Mouse (Mus musculus) layer of hippocampus, adult 2 months (tissue): Measurements from ENCODE around the gene Ppif. TPM values are rescaled to one million over a fixed set of nuclear protein-coding genes. Genes with fewer than 3 reads are reported as not detected.

Source experiments
- DNase-seq, 2 experiments: peaks; one replicate each; pipeline ENCODE4 v3.0.0; 2022; ENCODE audit warnings: low spot score in 2 of 2
- H3K27ac ChIP-seq: fragments of 200-600 bp; 2 replicates; pipeline ENCODE4 v1.8.1; 2022
- H3K4me3 ChIP-seq: fragments of 200-600 bp; 2 replicates; pipeline ENCODE4 v1.8.1; 2022; ENCODE audit warnings: mild to moderate bottlenecking
- CTCF ChIP-seq: fragments of 200-600 bp; conservative IDR thresholded peaks from 2 replicates; pipeline ENCODE4 v1.8.1; 2022; ENCODE audit warnings: antibody characterized with exemption, mild to moderate bottlenecking, moderate library complexity
- total RNA-seq, 2 experiments: library from RNA; stranded (reverse); gene quantifications; 2 replicates each; pipeline ENCODE4 v1.2.3; 2021

Ppif gene
- total RNA-seq, 2 experiments from 2014 or later: 27.4 to 34.2 TPM

DNA sequence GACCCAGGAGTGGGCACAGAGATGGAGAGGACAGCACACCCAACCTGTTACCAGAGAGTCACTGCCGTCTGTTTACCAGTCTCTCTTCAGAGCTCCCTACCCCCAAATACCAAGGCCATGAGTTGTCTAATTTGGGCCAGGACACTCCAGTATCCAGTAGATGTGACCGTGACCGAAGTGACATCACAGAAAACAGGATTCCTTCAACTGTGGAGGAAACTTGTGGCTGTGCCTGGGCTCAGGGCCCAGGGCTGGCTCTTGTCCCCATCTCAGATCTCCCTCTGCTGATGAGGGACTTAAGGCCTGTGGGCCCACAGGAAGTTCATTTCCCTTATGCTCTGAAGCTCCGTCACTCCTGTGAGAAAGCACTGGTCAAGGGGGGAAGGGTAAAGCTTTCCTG lies 14.5 kb downstream of the Ppif start:
- DNase-seq: no peak
- Histone ChIP-seq H3K4me3 (no peak overlapping the region), H3K27ac (0 out of 2 replicates have a peak overlapping the region, but pooled peaks have one; percentile 28)
- no peak for TF ChIP-seq CTCF

DNA sequence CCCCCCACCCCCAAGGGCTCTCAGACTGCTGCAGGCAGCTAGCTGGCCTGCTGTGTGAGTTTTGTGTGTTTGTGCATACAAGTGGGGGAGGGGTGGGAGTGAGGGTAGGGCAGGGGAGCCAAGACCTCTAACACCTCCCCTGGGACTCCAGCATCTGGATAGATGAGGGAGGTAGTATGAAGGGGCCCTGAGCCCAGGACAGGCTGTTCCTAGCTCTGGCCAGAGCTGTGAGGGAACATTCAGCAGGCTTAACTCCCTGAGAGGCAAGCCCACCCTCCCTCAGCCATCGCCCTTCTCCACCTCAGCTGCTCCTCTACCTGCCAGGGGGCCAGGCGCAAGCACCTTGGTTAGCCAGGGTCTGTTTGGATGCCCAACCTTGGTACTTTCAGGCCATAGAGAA lies 15.0 kb downstream of the Ppif start:
- Histone ChIP-seq H3K4me3 (no peak overlapping the region), H3K27ac (0 out of 2 replicates have a peak overlapping the region, but pooled peaks have one; percentile 28)
- DNase-seq: no peak
- TF ChIP-seq CTCF: no peak

DNA sequence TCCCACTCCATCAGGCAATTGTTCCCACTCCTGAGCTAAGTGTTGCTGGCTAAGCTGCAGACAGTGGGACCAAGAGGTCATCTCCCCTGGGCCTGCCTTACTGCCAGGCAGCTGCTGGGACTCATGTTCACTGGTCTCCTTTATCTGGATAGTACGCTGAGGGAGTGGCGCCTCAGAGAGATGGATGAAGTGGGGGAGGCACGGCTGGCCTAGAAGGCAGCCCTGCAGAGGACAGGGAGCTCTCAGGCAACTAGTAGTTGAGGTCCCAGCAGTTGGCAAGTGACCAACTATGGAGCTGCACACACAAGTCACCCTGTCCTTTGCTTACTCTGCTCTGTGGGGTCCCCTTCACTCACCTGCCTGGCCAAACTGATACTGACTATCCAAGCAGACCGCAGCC lies 16.1 kb downstream of the Ppif start:
- no peak for DNase-seq
- H3K27ac ChIP-seq: no peak overlapping the region
- no peak for TF ChIP-seq CTCF
- no peak overlapping the region for H3K4me3 ChIP-seq

DNA sequence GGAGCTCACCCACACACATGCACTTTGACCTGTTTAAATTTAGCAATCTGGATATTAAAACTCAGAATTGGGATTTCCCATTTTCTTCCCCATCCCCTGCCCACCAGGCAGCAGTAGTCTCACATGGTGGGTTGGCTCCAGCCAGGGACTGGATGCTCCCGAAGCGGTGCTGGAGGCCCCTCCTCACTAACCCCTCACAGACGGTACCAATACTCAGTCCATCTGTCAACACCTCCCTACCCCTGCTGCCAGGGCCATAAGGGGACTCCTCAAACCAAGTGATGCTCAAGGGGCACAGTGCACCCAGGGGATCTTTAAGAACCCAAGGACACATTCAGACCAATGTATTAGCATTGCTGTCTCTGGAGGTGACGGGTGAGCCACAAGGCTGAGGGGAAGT lies 16.7 kb downstream of the Ppif start:
- TF ChIP-seq CTCF: no peak
- H3K27ac ChIP-seq: no peak overlapping the region
- no peak overlapping the region for H3K4me3 ChIP-seq
- no peak for DNase-seq

DNA sequence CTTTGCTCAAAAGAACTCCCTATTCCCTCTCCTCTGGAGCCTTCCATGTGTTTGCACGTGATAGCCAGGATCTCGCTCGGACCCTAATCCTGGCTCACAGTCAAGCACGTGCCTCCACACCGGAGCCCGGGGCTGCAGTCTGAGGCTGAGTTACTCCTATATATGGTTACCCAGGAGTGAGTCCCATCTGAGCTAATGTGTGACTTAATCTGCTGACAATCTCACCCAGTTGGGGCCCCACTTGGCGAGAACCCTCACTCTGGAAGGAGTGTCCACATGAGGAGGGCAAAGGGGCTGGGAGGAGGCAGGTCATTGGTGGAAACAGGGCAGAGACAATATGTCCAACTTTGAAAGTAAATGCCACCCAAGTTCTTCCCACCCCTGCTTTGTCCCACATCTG lies 17.2 kb downstream of the Ppif start:
- no peak for DNase-seq
- Histone ChIP-seq H3K27ac (no peak overlapping the region), H3K4me3 (no peak overlapping the region)
- TF ChIP-seq CTCF: no peak

DNA sequence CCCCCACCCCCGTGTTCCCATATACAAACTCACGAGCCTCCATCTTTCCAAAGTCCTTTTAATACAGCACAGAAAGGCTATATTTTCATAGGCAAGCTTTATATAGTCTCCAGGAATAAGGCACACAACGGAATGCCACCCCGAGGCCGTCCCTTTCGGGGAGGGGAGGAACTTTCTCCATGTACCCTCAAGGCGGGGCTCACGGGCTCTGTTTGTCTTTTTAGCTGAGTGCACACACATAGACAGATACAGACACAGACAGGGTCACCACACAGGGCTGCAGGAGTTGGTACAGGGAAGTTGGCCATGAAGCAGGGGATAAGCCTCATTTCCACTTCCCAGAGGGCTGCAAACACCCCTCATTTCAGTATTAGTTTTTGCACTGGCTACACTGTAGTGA lies 17.6 kb downstream of the Ppif start:
- DNase-seq: no peak
- Histone ChIP-seq H3K27ac (no peak overlapping the region), H3K4me3 (no peak overlapping the region)
- no peak for TF ChIP-seq CTCF

DNA sequence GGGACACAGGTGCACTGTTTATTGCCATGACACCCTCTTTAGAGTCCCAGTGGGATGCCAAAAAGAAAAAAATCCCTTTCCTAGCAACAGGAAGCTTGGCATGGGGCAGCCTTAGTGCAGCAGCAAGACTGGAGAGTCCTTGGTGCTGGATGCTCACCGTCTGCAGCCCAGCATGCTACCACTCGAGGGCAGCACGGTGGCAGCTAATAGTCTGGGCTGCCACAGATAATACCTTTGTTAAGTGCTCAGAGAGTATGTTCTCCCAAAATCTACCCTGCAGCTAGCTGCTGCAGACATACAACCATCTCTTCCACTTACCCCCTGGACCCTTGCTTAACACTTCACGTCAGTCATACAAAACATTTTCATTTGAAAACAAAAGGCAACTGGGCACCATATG lies 19.5 kb downstream of the Ppif start:
- no peak overlapping the region for H3K27ac ChIP-seq
- DNase-seq: peak; percentile 23 to 46
- H3K4me3 ChIP-seq: no peak overlapping the region
- peak; percentile 84 for TF ChIP-seq CTCF

DNA sequence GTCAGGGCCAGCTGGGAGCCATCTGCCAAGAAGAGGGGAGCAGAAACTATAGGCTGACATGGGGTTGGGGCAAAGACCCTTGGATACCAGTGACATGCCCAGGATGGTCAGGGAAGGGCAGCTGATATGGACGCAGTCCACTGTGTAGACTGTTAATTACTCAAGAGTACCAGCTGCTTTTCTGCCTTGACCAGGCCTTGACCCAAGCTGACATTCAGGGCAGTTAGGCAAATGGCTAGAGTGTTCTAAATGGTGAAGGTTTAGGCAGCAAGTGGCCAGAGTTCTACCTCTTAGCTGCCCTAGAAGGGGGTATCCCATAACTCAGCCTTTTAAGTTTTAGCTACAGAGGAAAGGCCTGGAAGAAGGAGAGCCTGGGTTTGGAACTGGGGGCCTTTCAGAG lies 22.6 kb downstream of the Ppif start:
- Histone ChIP-seq H3K27ac (peak overlapping the region; percentile 43; the same call in 1 of the 2 replicates), H3K4me3 (no peak overlapping the region)
- no peak for DNase-seq
- no peak for TF ChIP-seq CTCF

DNA sequence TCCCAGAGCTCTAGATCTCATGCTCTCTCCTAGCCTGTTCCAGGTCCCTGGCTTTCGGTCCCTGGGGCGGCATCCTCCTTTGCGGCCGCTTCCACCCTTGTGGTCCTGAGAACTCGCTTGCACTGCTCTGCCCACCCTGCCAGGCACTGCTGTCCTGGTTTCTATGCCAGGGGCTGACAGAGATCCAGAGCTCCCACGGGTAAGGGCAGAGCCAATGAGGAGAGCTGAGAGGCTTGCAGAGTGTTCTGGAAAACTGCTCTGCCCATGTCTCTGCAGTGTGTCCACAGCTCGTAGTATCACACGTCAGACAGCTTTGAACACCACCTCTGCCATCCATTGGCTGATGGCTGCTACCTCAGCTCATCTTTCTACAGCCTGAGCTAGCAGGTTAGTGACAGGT lies 23.8 kb downstream of the Ppif start:
- no peak for DNase-seq
- no peak for TF ChIP-seq CTCF
- no peak overlapping the region for H3K4me3 ChIP-seq
- peak overlapping the region; percentile 2; the same call in 1 of the 2 replicates for H3K27ac ChIP-seq

DNA sequence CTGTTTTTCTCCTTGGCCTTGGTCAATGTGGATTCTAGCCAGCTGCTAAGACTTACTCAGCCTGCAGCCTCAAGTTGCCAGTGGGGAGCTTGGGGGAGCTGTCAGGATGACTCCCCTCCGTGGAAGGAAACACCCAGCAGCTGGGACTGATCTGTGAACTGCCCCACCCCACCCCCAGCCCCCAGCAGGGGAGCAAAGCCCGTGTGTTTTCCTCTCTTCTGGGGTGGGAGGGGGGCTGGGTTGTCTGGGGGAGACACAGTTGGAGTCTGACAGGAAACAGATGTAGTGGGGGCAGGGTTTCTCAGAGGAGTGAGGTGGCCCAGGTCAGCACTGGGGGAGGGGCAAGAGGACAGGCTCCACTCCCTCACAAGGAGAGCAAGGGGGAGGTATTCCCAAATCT lies 24.5 kb downstream of the Ppif start:
- no peak for TF ChIP-seq CTCF
- DNase-seq: no peak
- H3K27ac ChIP-seq: peak overlapping the region; percentile 2; the same call in 1 of the 2 replicates
- no peak overlapping the region for H3K4me3 ChIP-seq

DNA sequence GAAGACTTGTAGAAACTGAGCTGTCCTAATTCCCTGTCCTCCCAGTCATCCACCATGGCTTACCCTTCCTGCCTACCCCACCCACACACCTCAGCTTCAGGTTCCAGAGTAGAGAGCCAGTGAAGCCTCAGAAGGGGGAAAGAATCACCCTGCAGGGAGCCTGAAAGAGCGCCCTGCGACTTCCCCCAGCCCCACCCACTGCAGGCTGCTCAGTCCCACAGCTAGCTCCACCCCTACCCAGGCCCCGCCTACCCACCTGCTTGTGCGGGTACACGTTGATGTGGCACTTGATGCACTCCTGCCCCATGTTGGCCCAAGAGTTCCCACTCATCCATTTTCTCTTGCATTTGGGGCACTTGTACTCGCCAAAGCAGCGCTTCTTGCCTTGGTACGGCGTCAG lies 25.4 kb downstream of the Ppif start:
- no peak overlapping the region for H3K4me3 ChIP-seq
- H3K27ac ChIP-seq: 0 out of 2 replicates have a peak overlapping the region, but pooled peaks have one; percentile 6
- no peak for DNase-seq
- no peak for TF ChIP-seq CTCF

DNA sequence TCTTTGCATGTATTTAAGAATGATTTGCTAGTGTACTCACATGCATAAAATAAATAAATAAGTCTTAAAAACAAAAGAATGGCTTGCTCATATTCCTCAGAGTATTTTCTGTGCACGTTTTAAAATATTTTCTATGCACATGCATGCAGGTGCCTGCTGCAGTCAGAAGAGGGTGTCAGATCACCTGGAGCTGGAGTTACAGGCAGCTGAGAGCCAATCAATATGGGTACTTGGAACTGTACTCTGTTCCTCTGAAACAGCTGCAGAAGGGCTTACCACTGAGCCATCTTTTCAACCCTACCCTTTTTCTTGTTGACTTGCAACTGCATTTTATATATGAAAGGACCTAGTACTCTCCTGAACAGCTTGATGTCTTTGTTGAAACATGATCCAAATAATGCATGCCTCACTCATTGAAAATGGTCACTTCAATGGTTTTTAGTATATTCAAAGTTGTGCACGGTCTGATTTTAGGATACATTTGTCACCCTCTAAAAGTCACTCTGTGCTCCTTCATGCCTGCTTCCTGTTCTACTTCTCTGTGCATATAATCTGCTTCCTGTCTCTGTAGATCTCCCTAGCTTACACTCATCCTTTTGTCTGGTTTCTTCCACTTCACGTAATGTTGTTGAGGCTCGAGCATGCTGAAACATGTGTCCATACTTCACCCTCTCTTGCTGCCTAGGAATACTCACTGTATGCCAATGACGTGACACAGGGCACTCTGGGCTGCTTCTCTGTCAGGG lies 27.2 kb downstream of the Ppif start:
- H3K4me3 ChIP-seq: no peak overlapping the region
- no peak for DNase-seq
- no peak for TF ChIP-seq CTCF
- H3K27ac ChIP-seq: no peak overlapping the region

DNA sequence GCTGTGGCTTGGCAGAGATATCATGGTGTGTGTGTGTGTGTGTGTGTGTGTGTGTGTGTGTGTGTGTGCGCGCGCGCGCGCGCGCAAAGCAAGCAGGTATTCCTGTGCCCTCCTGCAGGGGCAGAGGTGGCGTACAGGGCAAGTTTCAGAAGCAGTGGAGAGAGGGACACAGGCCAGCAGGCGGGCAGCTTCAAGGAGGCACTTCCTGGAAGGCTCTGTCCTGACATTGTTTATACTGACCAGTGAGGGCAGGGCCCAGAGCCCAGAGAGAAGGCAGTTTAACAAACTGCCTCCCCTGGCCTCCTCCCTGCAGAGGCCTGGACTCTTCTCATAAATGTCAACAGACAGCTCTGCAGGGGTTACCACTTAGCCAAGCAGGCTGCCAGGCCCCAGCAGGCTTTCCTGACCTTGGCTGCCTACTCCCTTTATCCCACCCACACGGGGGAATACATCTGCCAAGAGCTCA lies 31.1 kb downstream of the Ppif start:
- no peak for DNase-seq
- TF ChIP-seq CTCF: peak; percentile 47
- H3K4me3 ChIP-seq: no peak overlapping the region
- H3K27ac ChIP-seq: peak overlapping the region; percentile 54; the same call in 1 of the 2 replicates

DNA sequence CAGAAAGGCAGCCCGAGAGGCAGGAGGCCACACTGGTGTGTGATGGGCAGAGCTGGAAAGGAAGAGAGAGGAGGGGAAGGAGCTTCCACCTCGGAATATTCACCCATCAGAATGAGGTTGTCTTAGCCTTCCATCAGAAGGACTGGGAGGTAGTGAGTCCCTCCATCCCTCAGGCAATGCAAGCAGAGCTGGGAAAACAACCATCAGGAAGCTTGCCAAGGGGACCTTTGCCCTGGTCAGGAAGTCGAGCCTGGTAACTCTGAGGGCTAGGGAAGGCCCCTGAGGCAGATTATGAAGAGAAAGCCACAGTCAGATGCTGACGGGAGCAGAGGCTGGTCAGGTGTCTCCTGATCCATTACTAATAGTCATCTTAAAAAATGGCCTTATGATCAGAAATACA lies 31.7 kb downstream of the Ppif start:
- Histone ChIP-seq H3K27ac (peak overlapping the region; percentile 54), H3K4me3 (no peak overlapping the region)
- no peak for DNase-seq
- TF ChIP-seq CTCF: no peak
